Mouse (Mus musculus): ENCODE measurements around the gene Lpin2. TPM values are rescaled to one million over a fixed set of nuclear protein-coding genes. Genes with fewer than 3 reads are reported as not detected.

Lpin2 gene
- polyA plus RNA-seq, 1 experiment from 2014 or later = 45.2 TPM

DNA sequence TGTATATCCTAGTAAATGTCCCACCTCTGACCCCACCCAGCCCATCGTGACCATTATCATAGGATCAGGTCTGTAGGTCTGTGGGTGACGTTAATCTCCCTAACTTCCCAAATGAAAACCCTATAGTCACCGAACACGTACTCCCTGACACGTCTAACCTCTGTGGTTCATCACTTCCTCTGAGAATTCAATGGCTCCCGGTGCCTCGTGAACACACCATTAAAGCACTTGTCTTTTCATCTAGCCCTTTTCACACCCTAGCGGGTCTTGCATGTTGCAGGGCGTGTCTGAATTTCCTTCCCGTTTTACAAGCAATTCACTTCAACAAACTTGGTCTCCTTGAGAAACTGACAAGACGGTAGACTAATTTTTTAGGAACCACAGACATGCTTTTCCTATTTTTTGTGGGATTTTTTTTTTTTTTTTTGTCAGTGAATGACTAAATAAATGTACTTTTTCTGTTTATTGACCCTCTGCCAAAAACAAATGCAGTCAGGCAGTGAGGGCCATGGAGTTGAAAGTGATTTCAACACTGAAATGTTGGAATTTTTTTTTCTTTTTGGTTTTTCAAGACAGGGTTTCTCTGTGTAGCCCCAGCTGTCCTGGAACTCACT is 105.9 kb downstream of the Lpin2 start:
- no peaks in the 10 kb centered on the region for H3K27me3 ChIP-seq (replicated peaks; ENCODE audit: low read depth, poor library complexity, severe bottlenecking)
- H3K4me1 ChIP-seq = peaks cover 27% of the 10 kb centered on the region
- H3K36me3 ChIP-seq (replicated peaks) = no peaks in the 10 kb centered on the region
- 95% methylated on average over 11 of the region's 11 CpGs for WGBS
- no peak overlapping the region for H3K4me3 ChIP-seq
- no peak overlapping the region for H3K27ac ChIP-seq (replicated peaks)
- DNase-seq (ENCODE audit: low spot score) = no peak
- no peaks in the 10 kb centered on the region for H3K9me3 ChIP-seq

DNA sequence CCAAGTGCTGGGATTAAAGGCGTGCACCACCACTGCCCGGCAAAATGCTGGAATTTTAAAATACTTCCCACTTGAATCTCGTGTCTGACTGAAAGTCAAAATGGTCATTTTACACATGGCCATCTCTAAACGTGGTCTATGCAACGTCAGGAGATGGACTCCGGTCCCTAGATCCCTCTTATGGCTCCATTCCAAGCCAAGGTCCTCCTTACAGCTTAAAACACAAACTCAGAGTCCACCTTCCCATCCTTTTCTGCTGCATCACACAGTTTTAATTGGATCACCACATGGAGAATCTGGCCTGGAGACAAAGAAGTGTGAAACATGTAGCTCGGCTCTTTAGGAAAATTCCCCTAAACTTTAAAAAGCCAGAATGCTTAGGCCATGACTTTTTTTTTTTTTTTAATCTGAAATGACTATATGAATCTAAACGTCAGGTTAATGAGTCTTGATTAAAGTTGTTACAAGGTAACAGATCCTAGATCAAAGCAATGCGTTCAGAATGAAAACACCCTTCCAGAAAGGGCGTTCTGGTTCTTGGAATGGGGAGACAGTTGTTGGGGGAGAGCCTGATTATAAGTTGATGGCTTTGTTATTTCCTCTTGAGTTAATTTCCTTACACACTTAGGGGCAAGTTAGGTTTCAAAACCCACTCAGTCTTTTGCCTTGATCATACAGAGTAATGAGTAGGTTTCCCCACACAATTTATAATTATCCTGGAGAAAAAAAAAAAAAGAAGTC is 106.6 kb downstream of the Lpin2 start:
- no peak for DNase-seq (ENCODE audit: low spot score)
- Histone ChIP-seq H3K27me3 (replicated peaks; ENCODE audit: low read depth, poor library complexity, severe bottlenecking) (no peaks in the 10 kb centered on the region), H3K27ac (replicated peaks) (no peak overlapping the region), H3K4me1 (peaks cover 27% of the 10 kb centered on the region), H3K36me3 (replicated peaks) (no peaks in the 10 kb centered on the region; the same call in 1 of the 2 replicates), H3K9me3 (no peaks in the 10 kb centered on the region), H3K4me3 (no peak overlapping the region)
- 92% methylated on average over 10 of the region's 10 CpGs for WGBS

DNA sequence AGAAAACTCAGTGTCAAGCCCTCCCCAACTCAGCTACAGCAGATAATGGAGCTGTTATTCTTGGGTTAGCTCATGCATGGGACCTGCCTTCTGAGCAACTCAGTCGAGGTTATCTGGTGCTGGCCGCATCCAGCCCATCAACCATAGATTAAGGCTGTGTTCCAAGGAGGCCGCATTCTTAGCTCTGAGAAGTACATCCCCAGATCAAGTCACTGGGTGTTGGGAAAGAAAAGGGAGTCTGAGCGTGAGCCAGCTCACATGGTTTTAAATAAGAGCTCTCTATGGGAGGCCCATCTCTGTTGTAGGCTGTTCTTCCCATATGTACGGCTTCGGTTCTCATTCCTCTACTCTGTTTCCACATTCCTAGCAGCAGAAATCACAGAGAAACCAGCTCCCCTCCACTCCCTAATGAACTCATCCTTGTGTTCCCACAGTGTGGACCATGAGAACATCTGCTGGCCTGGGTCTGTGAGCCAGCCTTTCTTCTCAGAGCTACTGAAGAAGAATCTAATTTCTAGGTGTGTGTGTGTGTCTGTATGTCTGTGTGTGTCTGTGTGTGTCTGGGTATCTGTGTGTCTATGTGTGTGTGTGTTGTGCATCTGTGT is 107.3 kb downstream of the Lpin2 start:
- Histone ChIP-seq H3K9me3 (no peaks in the 10 kb centered on the region), H3K27ac (replicated peaks) (no peak overlapping the region), H3K4me3 (no peak overlapping the region), H3K36me3 (replicated peaks) (no peaks in the 10 kb centered on the region; the same call in 1 of the 2 replicates), H3K4me1 (peaks cover 26% of the 10 kb centered on the region), H3K27me3 (replicated peaks; ENCODE audit: low read depth, poor library complexity, severe bottlenecking) (no peaks in the 10 kb centered on the region)
- DNase-seq (ENCODE audit: low spot score) = no peak
- WGBS = 87% methylated on average over 6 of the region's 6 CpGs

DNA sequence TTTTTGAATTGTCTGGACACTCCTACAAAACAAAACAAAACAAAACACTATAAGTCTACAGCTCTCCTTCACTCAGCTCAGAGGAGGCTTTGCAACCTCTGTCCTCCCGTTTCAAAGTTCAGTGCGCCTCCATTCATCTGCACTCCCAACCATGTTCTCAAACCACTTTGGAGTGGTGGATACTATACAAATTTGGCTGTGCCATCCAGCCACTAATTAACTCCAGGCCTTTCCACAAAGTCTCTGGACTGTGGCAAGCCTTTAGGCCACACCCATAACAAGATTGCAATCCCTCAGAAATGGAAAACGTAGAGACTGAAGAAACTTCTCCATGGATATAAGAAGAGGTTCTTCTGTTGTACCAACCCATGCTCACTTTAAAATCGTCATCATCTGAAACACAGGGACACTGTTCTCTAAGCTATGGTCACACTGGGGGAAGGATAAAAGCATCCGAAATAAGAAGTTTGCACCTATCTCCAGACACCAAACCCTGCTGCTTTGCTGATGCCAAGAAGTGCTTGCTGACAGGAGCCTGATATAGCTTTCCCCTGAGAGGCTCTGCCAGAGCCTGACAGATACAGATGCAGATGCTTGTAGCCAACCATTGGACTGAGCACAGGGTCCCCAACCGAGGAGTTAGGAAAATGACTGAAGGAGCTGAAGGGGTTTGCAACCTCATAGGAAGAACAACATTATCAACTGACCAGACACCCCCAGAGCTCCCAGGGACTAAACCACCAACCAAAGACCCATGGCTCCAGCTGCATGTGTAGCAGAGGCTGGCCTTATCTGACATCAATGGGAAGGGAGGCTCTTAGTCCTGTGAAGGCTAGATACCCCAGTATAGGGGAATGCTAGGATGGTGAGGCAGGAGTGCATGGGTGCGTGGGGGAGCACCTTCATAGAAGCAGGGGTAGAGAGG is 108.4 kb downstream of the Lpin2 start:
- H3K9me3 ChIP-seq = no peaks in the 10 kb centered on the region
- H3K4me3 ChIP-seq = no peak overlapping the region
- no peak overlapping the region for H3K27ac ChIP-seq (replicated peaks)
- no peak for DNase-seq (ENCODE audit: low spot score)
- H3K4me1 ChIP-seq = peaks cover 16% of the 10 kb centered on the region
- WGBS = 77% methylated on average over 7 of the region's 7 CpGs
- H3K36me3 ChIP-seq (replicated peaks) = no peaks in the 10 kb centered on the region; the same call in 1 of the 2 replicates
- no peaks in the 10 kb centered on the region for H3K27me3 ChIP-seq (replicated peaks; ENCODE audit: low read depth, poor library complexity, severe bottlenecking)

DNA sequence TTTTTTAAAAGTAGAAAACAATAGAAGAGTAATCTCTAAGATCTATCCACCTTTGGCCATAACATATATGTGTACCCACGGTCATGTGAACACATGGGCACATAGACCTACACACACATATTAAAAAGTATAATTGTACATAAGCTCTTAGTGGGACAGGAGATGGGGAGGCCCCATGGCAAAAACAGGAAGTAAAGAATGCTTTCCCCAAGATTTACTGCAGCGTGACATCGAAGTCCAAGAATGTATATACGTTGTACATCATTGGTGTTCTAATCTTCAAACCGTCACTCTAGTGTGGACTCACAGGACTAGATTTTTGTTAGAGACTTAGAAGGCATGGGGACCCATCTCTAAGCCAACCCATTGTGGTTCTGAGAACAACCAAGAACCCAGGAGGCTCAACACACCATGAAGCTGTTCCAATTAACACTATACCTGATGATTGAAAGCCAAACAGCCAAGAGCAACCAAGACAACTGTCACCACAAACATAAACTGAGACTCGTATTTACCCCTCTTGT is 109.6 kb downstream of the Lpin2 start:
- H3K27me3 ChIP-seq (replicated peaks; ENCODE audit: low read depth, poor library complexity, severe bottlenecking) = no peaks in the 10 kb centered on the region
- H3K36me3 ChIP-seq (replicated peaks) = no peaks in the 10 kb centered on the region; the same call in 1 of the 2 replicates
- DNase-seq (ENCODE audit: low spot score) = no peak
- peaks cover 10% of the 10 kb centered on the region for H3K4me1 ChIP-seq
- H3K4me3 ChIP-seq = no peak overlapping the region
- H3K9me3 ChIP-seq = no peaks in the 10 kb centered on the region
- H3K27ac ChIP-seq (replicated peaks) = no peak overlapping the region
- 94% methylated on average over 6 of the region's 6 CpGs for WGBS

DNA sequence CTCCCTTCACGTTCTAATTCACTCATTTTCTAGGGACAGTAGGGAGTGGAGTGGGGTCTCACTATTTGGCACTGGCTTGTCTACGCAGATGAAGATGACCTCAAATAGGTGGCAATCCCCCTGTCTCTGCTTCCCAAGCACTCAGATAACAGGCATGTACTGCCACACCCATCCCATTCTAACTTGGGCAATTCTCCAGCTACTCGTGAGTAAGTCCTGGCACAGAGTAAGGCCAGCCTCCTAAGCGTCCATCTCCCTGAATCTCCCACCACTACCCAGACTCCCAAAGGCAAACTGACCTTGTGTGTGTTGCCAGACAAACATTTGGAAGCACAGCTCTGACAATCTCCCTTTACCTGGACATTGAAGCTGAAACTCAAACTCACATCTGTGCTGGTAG is 110.5 kb downstream of the Lpin2 start:
- no peaks in the 10 kb centered on the region for H3K9me3 ChIP-seq
- no peaks in the 10 kb centered on the region for H3K27me3 ChIP-seq (replicated peaks; ENCODE audit: low read depth, poor library complexity, severe bottlenecking)
- no peak overlapping the region for H3K4me3 ChIP-seq
- H3K4me1 ChIP-seq = peaks cover 10% of the 10 kb centered on the region
- H3K27ac ChIP-seq (replicated peaks) = no peak overlapping the region
- 88% methylated on average over 4 of the region's 4 CpGs for WGBS
- no peaks in the 10 kb centered on the region; the same call in 1 of the 2 replicates for H3K36me3 ChIP-seq (replicated peaks)
- DNase-seq (ENCODE audit: low spot score) = no peak

DNA sequence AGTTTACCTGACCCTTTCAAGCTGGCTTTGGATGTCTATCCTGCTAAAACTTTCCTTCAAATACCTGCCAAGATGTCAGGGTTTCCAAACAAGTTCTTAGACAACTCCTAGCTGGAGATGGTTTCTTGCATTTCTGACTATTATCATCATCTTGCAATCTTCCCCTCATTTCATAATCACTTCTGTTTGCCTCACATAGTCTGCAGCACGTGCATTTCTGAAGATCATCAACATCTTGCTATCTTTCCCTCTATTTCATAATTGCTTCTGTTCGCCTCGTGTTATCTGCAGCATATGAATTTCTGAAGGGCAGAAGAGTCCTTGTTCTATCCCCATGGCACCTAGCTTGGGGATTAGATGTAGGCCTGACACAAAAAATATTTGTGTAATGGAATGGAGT is 112.2 kb downstream of the Lpin2 start:
- no peak overlapping the region for H3K4me3 ChIP-seq
- no peaks in the 10 kb centered on the region for H3K9me3 ChIP-seq
- H3K36me3 ChIP-seq (replicated peaks) = peaks cover 13% of the 10 kb centered on the region
- H3K4me1 ChIP-seq = peaks cover 10% of the 10 kb centered on the region
- no peak for DNase-seq (ENCODE audit: low spot score)
- H3K27ac ChIP-seq (replicated peaks) = no peak overlapping the region
- WGBS = 86% methylated on average over 3 of the region's 3 CpGs
- no peaks in the 10 kb centered on the region for H3K27me3 ChIP-seq (replicated peaks; ENCODE audit: low read depth, poor library complexity, severe bottlenecking)

Other genes with a start within 250 kb of the Lpin2 start
- gene Myom1, start 179.9 kb upstream of the Lpin2 start, polyA plus RNA-seq (2016; fragmentation: Nextera tagmentation; extraction: Ambion mirVana) = 2.5 and 3.4 TPM in 2 replicates
- gene Myl12a, start 179.7 kb upstream of the Lpin2 start, polyA plus RNA-seq (2016; fragmentation: Nextera tagmentation; extraction: Ambion mirVana) = 439 and 451 TPM in 2 replicates
- 22.2 and 23.8 TPM in 2 replicates for gene Emilin2, start 129.4 kb downstream of the Lpin2 start, polyA plus RNA-seq (2016; fragmentation: Nextera tagmentation; extraction: Ambion mirVana)

Measured in embryonic facial prominence, embryonic 10.5 days (tissue).